Mouse (Mus musculus) frontal cortex, postnatal 10 days (tissue): ENCODE data around the gene Lsm2.
"Not testable (repeated sequence)": the region's sequence is repeated elsewhere in the genome, so short reads cannot be mapped to it uniquely, and the experiment has no call there.

ENCODE experiments used
- DNase-seq, 2 experiments: peaks; one replicate each; pipeline ENCODE4 v3.0.0; 2022; ENCODE audit warnings: low spot score in 2 of 2, mixed read lengths in 1 of 2

Lsm2 gene

DNA sequence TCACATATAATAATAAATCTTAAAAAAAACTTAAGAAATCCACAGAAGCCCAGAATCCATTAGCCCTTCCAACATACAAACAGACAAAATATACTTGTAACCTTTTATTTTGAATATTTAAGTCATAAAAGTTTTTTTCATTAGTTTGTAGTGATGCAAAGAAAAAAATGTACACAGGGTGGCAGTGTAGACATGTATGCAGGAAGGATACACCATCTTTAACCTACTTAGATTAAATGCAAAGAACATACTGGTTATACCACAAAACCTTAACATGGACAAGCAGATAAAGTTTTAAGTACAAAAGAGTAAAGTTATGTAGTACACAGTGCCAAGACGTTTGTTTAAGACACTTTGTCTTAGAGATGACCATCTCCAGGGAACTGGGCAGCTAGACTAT lies 25.3 kb upstream of the Lsm2 start:
- no peak for DNase-seq

DNA sequence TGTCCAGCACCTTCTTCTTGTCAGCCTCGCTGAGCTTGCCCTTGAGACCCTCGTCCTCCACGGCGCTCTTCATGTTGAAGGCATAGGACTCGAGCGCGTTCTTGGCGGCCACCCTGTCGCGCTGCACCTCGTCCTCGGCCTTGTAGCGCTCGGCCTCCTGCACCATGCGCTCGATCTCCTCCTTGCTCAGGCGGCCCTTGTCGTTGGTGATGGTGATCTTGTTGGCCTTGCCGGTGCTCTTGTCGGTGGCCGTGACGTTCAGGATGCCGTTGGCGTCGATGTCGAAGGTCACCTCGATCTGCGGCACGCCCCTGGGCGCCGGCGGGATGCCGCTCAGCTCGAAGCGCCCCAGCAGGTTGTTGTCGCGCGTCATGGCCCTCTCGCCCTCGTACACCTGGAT lies 24.4 kb upstream of the Lsm2 start:
- DNase-seq = not testable (repeated sequence)

DNA sequence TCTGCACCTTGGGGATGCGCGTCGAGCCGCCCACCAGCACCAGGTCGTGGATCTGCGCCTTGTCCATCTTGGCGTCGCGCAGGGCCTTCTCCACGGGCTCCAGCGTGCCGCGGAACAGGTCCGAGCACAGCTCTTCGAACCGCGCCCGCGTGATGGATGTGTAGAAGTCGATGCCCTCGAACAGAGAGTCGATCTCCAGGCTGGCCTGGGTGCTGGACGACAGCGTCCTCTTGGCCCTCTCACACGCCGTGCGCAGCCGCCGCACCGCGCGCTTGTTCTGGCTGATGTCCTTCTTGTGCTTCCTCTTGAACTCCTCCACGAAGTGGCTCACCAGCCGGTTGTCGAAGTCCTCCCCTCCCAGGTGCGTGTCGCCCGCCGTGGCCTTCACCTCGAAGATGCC lies 23.7 kb upstream of the Lsm2 start:
- not testable (repeated sequence) for DNase-seq

DNA sequence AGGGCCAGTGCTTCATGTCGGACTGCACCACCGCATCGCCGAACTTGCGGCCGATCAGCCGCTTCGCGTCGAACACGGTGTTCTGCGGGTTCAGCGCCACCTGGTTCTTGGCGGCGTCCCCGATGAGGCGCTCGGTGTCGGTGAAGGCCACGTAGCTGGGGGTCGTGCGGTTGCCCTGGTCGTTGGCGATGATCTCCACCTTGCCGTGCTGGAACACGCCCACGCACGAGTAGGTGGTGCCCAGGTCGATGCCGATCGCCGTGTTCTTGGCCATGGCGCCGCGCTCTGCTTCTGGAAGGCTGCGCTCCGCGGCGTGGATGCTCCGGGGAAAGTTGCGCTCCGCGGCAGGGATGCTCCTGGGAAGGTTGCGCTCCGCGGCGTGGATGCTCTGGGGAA lies 22.9 kb upstream of the Lsm2 start:
- not testable (repeated sequence) for DNase-seq

DNA sequence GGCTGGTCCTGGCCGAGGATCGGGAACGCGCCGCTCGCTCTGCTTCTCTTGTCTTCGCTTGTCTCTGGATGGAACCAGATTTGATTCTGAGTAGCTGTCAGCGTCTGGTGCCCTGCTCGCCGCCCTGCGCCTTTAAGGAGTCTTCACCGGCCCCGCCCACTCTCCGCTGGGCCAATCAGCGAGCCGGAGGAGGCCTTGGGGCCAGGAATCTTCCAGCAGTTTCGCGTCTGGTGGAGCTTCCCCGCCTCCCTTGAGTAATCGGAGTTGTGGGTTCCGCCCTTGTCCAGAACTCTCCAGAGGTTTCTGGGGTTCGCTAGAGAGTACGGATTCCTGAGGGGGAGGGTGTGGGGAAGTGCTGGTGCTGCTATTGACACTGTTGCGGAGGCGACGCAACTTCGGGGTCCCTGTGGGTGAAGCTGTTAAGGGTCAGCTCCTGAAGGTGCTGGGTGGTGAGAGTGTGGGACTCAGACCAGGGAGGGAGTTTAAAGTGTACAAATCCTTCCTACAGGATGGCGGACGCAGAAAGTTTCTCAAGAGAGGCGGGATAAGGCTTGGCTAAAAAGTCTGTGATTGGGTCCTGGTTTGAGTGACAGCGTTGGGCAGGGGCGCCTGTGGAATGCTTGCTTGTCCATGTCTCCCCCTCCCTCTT lies 22.4 kb upstream of the Lsm2 start, which contains the start of gene Hspa1b:
Gene Hspa1b, minus strand, starts transcription at position 109 of the 649 bp plus-strand sequence.
- peak; percentile 60 to 72 for DNase-seq

DNA sequence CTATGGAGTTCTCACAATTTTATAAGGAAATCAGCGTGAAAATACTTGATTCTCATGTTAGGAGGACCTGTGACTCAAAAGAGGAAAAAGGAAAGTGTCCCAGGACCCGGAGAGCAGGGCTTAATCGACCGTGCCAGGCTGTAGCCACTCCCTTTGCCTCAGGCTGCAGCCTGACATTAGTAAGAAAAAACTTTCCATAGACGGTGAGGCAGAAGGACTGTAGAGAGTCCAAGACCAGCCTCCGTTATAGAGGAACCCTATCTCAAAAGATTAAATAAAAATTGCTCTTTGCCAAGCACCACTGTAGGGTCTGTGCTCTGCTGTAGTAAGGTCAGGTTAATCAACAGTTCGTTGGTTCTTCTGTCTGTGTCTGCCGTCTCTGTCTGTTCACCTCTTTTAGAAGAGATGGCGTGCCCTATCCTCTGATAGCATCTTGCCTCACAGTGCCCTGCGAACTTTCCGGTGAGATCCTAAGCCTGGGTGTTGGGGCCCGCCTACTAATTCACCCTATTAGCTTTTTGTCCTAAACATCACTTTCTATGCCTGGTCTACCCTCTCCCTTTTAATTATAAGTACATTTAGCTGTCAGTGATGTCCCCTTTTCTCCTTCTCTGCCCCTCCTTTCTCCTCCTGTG lies 21.7 kb upstream of the Lsm2 start:
- no peak for DNase-seq

DNA sequence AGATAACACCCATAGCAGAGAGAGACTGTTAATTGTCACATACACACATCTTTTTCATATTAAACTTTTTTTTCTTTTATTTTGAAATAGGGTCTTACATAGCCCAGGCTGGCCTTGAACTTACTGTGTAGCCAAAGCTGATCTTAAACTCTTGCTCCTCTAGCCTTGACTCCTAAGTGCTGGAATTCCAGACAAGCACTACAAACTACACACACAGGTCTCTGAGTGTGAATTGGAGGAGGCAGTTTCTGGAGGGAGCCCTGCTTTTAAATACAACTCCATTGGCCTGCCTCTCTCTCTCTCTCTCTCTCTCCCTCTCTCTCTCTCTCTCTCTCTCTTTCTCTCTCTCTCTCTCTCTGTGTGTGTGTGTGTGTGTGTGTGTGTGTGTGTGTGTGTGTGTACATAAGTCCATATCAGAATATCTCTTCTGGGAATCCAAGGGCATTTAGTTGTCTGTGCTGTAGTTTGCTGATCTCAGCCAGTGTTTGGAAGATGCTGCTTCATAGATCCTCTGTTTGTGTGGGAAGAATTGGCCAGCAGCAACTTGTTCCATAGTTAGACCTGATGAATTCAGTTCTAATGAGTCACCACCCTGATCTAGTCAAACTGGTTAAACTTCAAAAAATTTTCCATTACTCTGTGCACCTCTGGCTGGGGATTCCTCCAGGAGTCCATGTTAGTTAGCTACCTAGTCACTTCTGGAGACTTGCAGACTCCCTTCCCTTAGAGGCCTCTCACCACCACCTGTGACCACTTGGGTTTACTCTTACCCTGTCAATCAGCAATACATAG lies 20.8 kb upstream of the Lsm2 start:
- no peak for DNase-seq

DNA sequence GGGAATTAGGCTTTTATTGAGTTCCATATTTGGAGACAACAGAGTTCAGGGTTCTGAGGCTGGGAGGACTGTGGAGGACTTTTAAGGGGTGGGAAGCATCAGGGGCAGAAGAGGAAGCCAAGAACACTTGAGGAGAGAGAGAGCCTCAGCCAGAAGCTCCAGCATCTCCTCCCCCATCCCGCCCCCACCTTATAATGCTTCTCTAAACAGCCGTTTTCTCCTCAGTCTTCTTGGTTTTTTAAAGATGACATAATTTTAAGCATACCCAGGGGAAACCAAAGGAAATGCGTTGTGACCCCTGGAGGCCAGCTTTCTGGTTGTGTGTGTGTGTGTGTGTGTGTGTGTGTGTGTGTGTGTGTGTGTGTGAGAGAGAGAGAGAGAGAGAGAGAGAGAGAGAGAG lies 19.5 kb upstream of the Lsm2 start:
- no peak for DNase-seq

DNA sequence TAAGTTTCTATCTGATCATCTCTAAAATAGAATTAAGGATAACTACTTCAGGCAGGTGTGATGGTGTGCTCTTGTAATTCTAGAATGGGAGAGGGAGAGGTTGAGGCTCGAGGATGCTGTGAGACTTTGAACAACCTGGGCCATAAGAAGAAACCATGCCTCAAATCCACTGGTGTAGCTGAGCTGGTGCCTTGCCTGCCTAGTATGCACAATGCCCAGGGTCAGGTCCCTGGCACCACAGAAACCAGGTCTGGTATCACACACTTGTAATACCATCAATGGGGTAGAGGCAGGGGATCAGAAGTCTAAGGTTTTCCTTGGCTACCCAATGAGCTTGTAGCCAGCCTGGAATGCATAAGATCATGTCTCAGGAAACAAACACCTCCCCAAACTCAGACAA lies 18.8 kb upstream of the Lsm2 start:
- DNase-seq = no peak

DNA sequence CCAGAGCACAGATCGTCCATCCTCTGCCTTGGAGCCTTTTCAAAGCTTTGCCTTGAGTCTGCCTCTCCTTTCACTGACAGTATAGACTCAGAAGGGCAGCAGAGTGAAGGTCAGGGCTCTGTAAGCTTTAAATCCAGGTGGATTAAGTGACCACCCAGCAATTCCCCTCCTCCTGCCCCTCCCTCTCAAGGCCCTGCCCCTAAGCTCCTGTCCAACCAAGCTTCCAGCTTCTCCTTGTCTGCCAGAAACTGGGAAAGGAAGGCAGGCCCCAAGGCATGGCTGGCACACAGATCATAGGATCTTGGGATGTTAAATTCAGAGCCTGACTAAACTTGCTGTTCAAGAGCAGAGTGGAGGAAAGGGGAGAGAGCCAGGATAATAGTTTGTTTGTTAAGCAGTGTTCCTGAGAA lies 17.0 kb upstream of the Lsm2 start:
- DNase-seq = no peak

DNA sequence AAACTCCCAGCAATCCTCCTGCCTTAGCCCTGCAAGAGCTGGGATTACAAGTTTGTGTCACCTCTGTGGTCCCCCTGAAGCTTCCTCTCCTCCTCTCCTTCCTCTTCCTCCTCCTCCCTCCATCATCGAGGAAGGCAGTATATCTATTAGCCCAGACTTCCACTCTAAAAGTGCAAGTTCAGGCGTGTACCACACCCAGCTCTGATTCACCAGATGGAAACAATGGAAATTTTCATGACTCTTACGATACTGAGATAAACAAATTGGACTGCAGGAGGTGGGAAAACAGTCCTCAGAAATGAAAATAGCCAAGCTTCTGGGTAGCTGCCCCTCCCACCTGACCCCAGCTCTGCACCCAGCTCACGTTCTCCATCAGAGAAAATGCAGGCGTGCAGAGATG lies 16.0 kb upstream of the Lsm2 start:
- DNase-seq = no peak

DNA sequence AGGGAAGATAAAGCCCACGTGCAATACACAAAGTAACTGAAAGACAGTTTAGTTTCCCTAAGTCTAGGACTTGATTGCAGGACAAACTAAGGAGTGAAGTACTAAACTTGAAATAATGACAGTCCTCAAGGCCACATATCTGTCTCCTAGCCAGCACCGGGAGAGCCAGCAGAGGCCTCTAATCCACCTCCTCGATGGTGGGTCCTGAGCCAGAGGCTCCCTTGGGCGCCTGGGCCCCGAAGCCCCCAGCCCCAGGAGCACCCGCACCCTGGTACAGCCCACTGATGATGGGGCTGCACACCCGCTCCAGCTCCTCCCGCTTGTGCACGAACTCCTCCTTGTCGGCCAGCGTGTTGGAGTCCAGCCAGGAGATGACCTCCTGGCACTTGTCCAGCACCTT lies 11.8 kb upstream of the Lsm2 start, which contains the start of gene Gm20481:
Gene Gm20481, plus strand, starts transcription at position 91 of the 400 bp plus-strand sequence.
- DNase-seq = not testable (repeated sequence)

DNA sequence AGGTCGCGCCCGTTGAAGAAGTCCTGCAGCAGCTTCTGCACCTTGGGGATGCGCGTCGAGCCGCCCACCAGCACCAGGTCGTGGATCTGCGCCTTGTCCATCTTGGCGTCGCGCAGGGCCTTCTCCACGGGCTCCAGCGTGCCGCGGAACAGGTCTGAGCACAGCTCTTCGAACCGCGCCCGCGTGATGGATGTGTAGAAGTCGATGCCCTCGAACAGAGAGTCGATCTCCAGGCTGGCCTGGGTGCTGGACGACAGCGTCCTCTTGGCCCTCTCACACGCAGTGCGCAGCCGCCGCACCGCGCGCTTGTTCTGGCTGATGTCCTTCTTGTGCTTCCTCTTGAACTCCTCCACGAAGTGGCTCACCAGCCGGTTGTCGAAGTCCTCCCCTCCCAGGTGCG lies 10.8 kb upstream of the Lsm2 start:
- DNase-seq = not testable (repeated sequence)

DNA sequence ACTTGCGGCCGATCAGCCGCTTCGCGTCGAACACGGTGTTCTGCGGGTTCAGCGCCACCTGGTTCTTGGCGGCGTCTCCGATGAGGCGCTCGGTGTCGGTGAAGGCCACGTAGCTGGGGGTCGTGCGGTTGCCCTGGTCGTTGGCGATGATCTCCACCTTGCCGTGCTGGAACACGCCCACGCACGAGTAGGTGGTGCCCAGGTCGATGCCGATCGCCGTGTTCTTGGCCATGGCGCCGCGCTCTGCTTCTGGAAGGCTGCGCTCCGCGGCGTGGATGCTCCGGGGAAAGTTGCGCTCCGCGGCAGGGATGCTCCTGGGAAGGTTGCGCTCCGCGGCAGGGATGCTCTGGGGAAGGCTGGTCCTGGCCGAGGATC lies 10.0 kb upstream of the Lsm2 start:
- DNase-seq = not testable (repeated sequence)

DNA sequence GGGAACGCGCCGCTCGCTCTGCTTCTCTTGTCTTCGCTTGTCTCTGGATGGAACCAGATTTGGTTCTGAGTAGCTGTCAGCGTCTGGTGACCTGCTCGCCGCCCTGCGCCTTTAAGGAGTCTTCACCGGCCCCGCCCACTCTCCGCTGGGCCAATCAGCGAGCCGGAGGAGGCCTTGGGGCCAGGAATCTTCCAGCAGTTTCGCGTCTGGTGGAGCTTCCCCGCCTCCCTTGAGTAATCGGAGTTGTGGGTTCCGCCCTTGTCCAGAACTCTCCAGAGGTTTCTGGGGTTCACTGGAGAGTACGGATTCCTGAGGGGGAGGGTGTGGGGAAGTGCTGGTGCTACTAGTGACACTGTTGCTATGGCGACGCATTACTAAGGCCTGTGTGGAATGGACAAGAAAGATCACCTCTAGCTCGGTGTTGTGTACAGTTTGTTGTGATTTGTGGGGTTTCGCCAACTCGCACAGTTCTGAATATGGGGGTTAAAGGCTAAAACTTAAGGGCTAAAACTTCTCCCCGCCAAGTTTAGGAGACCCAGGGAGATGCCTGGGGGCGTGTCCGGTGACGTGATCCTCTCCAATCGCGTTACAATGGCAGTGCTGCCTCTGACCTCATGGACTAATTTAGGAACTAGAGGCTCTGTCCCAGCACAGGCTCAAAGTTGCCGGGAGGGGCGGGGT lies 9.5 kb upstream of the Lsm2 start, which contains the start of the genes Hspa1a and Hspa1l:
Gene Hspa1a, minus strand, starts transcription at position 88 of the 681 bp plus-strand sequence.
Gene Hspa1l, plus strand, starts transcription at position 635 of the 681 bp plus-strand sequence.
- peak; percentile 57 to 74 for DNase-seq

DNA sequence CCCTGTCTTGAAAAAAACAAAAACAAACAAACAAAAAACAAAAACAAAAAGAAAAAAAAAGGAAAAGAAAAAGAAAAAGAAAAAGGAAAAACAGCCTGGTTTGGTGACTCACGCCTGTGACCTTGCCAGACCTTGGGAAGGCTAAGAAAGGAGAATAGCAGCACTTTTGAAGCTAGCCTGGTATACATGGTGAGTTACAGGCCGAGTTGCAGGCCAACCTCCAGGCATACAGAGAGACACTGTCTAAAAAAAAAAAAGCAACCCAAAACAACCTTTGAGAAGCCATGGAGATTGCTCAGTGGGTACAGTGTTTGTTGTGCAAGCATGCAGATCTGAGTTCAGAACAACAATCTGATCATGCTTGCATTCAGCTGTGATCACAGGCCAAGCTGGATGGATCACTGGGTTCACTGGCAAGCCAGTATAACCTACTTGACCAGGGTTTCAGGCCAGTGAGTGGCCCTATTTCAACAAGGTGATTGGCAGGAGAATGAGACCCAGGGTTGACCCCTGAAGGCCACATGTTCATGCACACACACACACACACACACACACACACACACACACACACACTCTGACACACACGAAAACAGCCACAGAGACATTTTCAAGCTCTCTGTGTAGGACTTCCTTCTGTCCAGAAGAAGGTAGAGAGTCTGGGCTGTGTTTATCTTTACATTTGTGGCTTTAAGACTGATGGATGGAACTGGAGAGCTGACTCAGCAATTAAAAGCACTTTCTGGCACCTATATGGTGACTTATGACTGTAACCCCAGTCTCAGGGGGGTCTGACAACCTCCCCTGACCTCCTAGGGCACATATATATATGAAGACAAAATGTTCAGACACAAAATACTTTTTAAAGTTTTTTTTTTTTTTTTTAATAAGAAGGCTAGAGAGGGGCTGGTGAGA lies 5.8 kb upstream of the Lsm2 start:
- DNase-seq = no peak

DNA sequence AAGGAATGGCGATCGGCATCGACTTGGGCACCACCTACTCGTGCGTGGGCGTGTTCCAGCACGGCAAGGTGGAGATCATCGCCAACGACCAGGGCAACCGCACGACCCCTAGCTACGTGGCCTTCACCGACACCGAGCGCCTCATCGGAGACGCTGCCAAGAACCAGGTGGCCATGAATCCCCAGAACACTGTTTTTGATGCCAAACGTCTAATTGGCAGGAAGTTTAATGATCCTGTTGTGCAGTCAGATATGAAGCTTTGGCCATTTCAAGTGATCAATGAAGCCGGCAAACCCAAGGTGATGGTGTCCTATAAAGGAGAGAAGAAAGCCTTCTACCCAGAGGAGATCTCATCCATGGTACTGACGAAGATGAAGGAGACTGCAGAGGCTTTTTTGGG lies 4.7 kb upstream of the Lsm2 start:
- no peak for DNase-seq

DNA sequence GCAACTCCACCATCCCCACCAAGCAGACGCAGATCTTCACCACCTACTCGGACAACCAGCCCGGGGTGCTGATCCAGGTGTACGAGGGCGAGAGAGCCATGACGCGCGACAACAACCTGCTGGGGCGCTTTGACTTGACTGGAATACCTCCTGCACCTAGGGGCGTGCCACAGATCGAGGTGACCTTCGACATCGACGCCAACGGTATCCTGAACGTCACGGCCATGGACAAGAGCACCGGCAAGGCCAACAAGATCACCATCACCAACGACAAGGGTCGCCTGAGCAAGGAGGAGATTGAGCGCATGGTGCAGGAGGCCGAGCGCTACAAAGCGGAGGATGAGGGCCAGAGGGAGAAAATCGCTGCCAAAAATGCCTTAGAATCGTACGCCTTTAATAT lies 3.4 kb upstream of the Lsm2 start:
- no peak for DNase-seq

DNA sequence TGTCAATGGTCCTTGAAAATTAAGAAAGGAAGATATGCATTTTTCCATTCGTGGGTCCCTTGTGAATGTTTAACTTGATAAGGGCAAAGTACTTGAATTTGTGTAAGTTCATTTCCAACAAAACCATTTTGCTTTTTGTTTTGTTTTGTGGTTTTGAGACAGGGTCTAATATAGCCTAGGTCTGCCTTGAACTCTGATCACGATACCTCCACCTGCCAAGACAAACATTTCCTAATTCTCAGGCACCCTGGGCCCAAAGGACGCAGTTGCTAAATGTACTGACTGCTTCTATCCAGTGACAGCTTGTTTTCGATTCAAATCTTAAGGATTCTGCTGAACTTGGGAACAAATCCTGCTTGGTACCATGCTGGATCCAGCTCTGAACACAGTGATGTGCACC lies 2.0 kb upstream of the Lsm2 start:
- DNase-seq = no peak

DNA sequence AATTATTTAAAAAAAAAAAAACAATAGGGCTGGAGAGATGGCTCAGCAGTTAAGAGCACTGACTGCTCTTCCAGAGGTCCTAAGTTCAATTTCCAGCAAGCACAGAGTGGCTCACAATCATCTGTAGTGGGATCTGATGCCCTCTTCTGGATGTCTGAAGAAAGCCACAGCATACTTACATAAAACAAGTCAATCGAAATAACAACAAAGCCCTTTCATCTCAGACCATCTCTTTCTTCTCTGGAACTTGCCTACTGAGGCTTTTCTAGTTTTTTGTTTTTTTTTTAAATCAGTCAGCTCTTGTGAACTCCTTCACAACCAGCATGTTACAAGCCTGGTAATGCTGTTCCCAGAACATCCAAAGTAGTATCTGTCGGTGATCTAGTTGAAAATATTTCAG lies 1.0 kb upstream of the Lsm2 start:
- DNase-seq = no peak

DNA sequence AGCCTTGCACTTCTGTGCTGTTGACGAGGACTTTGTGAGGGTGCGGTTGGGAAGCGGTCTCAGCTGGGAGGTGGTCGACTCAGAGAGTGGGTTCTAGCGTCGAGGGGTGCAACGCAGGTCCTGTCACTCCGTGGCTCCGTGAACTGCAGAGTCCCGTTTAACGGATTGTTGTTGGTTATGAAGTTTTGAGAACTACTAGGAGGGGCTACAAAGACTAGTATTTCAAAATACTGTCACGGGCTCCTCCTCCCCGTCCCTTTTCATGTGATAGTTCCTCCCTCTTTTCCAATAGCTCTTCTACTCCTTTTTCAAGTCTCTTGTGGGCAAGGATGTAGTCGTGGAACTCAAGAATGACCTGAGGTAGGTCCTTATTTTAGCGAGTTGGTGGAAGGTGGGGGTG lies 666 bp downstream of the Lsm2 start:
- DNase-seq = no peak
